Mouse (Mus musculus) lung, embryonic 15.5 days (tissue): Measurements from ENCODE around the gene Acot3. TPM values are rescaled to one million over a fixed set of nuclear protein-coding genes. Genes with fewer than 3 reads are reported as not detected.

Experiments used
- ATAC-seq: fragments of 200-750 bp; cut with Nextera tagmentation; 2 replicates; pipeline ENCODE4 v1.8.0; 2017; ENCODE audit warnings: moderate number of reproducible peaks, borderline replicate concordance; ENCODE audit not compliant: low FRiP score, low TSS enrichment; ENCODE audit errors: extremely low read depth
- H3K27ac ChIP-seq: fragments of 300-500 bp; sonication (generic); 2 replicates; pipeline ENCODE4 v1.5.1; 2015; ENCODE audit warnings: moderate library complexity, mild to moderate bottlenecking, inconsistent platforms
- H3K27me3 ChIP-seq: fragments of 300-500 bp; sonication (generic); 2 replicates; pipeline ENCODE4 v1.6.1; 2015; ENCODE audit warnings: inconsistent platforms
- H3K36me3 ChIP-seq: fragments of 300-500 bp; sonication (generic); 2 replicates; pipeline ENCODE4 v1.6.1; 2015; ENCODE audit warnings: inconsistent platforms
- H3K4me1 ChIP-seq: fragments of 300-500 bp; sonication (generic); 2 replicates; pipeline ENCODE4 v1.6.1; 2015; ENCODE audit warnings: inconsistent platforms
- H3K4me2 ChIP-seq: fragments of 300-500 bp; sonication (generic); 2 replicates; pipeline ENCODE4 v1.6.1; 2015; ENCODE audit warnings: inconsistent platforms, mild to moderate bottlenecking, moderate library complexity
- H3K4me3 ChIP-seq: fragments of 300-500 bp; sonication (generic); 2 replicates; pipeline ENCODE4 v1.5.1; 2015; ENCODE audit warnings: mild to moderate bottlenecking, inconsistent platforms
- H3K9ac ChIP-seq: fragments of 300-500 bp; sonication (generic); 2 replicates; pipeline ENCODE4 v1.6.1; 2015; ENCODE audit warnings: inconsistent platforms
- H3K9me3 ChIP-seq: fragments of 300-500 bp; sonication (generic); 2 replicates; pipeline ENCODE4 v1.6.1; 2016; ENCODE audit warnings: inconsistent platforms
- WGBS: fragments of 180-500 bp; shearing (Covaris S2); methylation state at CpG from one replicate; pipeline ENCODE4 v1.1.7; 2015; 5-methylcytosine and 5-hydroxymethylcytosine counted together
- polyA plus RNA-seq: library from polyadenylated mRNA; unstranded; fragments of >200 nt; fragmentation: Nextera tagmentation; extraction: Ambion mirVana; gene quantifications from 2 replicates; pipeline ENCODE4 v1.2.1, GENCODE M21; 2015

The Acot3 gene
- polyA plus RNA-seq, 1 experiment from 2014 or later = 0.30 TPM

DNA sequence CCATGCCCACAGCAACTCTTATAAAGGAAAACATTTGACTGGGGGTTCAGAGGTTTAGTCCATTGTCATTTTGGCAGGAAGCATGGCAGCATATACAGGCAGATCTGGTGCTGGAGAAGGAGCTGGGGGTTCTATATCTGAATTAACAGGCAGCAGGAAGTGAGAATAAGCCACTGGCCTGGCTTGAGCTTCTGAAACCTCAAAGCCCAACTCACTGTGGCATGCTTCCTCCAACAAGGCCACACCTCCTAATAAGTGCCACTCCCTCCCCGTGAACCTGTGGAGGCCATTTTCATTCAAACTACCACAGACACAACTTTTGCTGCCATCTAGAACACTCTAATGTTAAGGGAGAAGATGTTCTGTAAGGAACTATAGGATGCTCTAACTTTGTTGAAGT is 55.7 kb downstream of the Acot3 start:
- H3K4me2 ChIP-seq = no peak overlapping the region
- no peak overlapping the region for H3K27ac ChIP-seq
- no peaks in the 10 kb centered on the region for H3K36me3 ChIP-seq
- H3K27me3 ChIP-seq = no peaks in the 10 kb centered on the region
- H3K9ac ChIP-seq = no peak overlapping the region
- no peaks in the 10 kb centered on the region for H3K4me1 ChIP-seq
- WGBS = 51% methylated on average over 1 of the region's 1 CpGs
- ATAC-seq = no peak
- no peak overlapping the region for H3K4me3 ChIP-seq
- H3K9me3 ChIP-seq = no peaks in the 10 kb centered on the region

DNA sequence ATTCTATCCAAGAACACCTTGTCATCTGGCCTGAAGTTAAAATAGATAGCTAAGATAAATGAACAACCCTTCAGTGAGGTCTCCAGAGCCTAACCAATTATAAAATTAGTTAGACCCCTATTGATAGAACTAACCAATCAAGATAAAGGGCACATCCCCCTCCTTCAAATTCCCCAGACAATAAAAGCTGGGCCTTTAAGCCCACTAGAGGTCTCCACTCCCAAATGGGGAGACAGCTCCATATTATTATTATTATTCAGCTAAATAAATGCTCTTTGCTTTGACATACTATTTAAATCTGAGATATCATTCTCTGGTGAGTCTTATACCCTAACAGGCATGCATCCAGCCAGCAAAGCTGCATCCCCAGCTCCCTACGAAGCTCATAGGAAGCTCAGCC is 58.0 kb downstream of the Acot3 start:
- Histone ChIP-seq H3K9me3 (no peaks in the 10 kb centered on the region), H3K4me3 (no peak overlapping the region), H3K27me3 (no peaks in the 10 kb centered on the region), H3K27ac (no peak overlapping the region), H3K36me3 (no peaks in the 10 kb centered on the region), H3K9ac (no peak overlapping the region), H3K4me1 (peaks cover 3% of the 10 kb centered on the region), H3K4me2 (no peak overlapping the region)
- no peak for ATAC-seq
- WGBS = 71% methylated on average over 1 of the region's 1 CpGs

Other genes with a start within 250 kb of the Acot3 start
- gene Numb, start 130.2 kb upstream of the Acot3 start, polyA plus RNA-seq = 36.8 and 40.9 TPM in 2 replicates
- 14.2 and 16.2 TPM in 2 replicates for gene Riox1, start 101.5 kb upstream of the Acot3 start, polyA plus RNA-seq
- gene Heatr4, start 67.3 kb upstream of the Acot3 start, polyA plus RNA-seq = not detected in 2 replicates
- 36.2 and 41.2 TPM in 2 replicates for gene Acot2, start 64.3 kb upstream of the Acot3 start, polyA plus RNA-seq
- 85.5 and 92.8 TPM in 2 replicates for gene Acot1, start 42.7 kb upstream of the Acot3 start, polyA plus RNA-seq
- 0.44 and 0.50 TPM in 2 replicates for gene Acot4, start 13.8 kb upstream of the Acot3 start, polyA plus RNA-seq
- not detected in 2 replicates for gene Gm49366, start 13.2 kb upstream of the Acot3 start, polyA plus RNA-seq
- not detected in 2 replicates for gene Acot5, start 17.2 kb downstream of the Acot3 start, polyA plus RNA-seq
- 1.6 TPM in 2 replicates for gene Acot6, start 48.5 kb downstream of the Acot3 start, polyA plus RNA-seq
- gene Dnal1, start 62.2 kb downstream of the Acot3 start, polyA plus RNA-seq = 4.8 and 6.1 TPM in 2 replicates
- gene Pnma1, start 96.3 kb downstream of the Acot3 start, polyA plus RNA-seq = 1.8 TPM in 2 replicates
- gene Elmsan1, start 166.7 kb downstream of the Acot3 start, polyA plus RNA-seq = 11.7 and 12.5 TPM in 2 replicates
- 21.8 and 25.9 TPM in 2 replicates for gene Ptgr2, start 233.1 kb downstream of the Acot3 start, polyA plus RNA-seq